Mouse (Mus musculus) neural tube, embryonic 11.5 days (tissue): Measurements from ENCODE around the gene Frmpd3. TPM values are rescaled to one million over a fixed set of nuclear protein-coding genes. Genes with fewer than 3 reads are reported as not detected.
A peak's percentile ranks its signal among the peaks of the same experiment; 100 is the strongest.

Source experiments
- ATAC-seq: fragments of 200-750 bp; cut with Nextera tagmentation; 2 replicates; pipeline ENCODE4 v1.8.0; 2017; ENCODE audit warnings: moderate number of reproducible peaks, mild to moderate bottlenecking, moderate TSS enrichment, moderate library complexity; ENCODE audit not compliant: insufficient read depth, low FRiP score, low TSS enrichment
- DNase-seq: peaks from one replicate; pipeline ENCODE4 v3.0.0-alpha.2; 2015; ENCODE audit warnings: low spot score
- H3K27ac ChIP-seq: fragments of 300-500 bp; sonication (generic); 2 replicates; pipeline ENCODE4 v1.5.1; 2014; ENCODE audit warnings: low read depth, mild to moderate bottlenecking, low read length
- H3K27me3 ChIP-seq: fragments of 300-500 bp; sonication (generic); 2 replicates; pipeline ENCODE4 v1.6.1; 2014; ENCODE audit warnings: mild to moderate bottlenecking, low read length, mixed read lengths; ENCODE audit not compliant: control insufficient read depth, insufficient read depth
- H3K36me3 ChIP-seq: fragments of 300-500 bp; sonication (generic); 2 replicates; pipeline ENCODE4 v1.6.1; 2014; ENCODE audit warnings: mild to moderate bottlenecking, low read length, moderate library complexity, mixed read lengths; ENCODE audit not compliant: control insufficient read depth, insufficient read depth
- H3K4me1 ChIP-seq: fragments of 300-500 bp; sonication (generic); 2 replicates; pipeline ENCODE4 v1.6.1; 2014; ENCODE audit warnings: low read length, mixed read lengths; ENCODE audit not compliant: control insufficient read depth, insufficient read depth
- H3K4me2 ChIP-seq: fragments of 300-500 bp; sonication (generic); 2 replicates; pipeline ENCODE4 v1.6.1; 2014; ENCODE audit warnings: low read depth, mild to moderate bottlenecking, moderate library complexity
- H3K4me3 ChIP-seq: fragments of 300-500 bp; sonication (generic); 2 replicates; pipeline ENCODE4 v1.5.1; 2014; ENCODE audit warnings: low read depth, low read length
- H3K9ac ChIP-seq: fragments of 300-500 bp; sonication (generic); 2 replicates; pipeline ENCODE4 v1.6.1; 2014; ENCODE audit warnings: mild to moderate bottlenecking, low read length
- H3K9me3 ChIP-seq: fragments of 300-500 bp; sonication (generic); 2 replicates; pipeline ENCODE4 v1.6.1; 2016; ENCODE audit warnings: low read length; ENCODE audit not compliant: control insufficient read depth
- WGBS: fragments of 180-500 bp; shearing (Covaris S2); extraction: QIAGEN DNeasy Blood & Tissue Kit; methylation state at CpG from one replicate; pipeline ENCODE4 v1.1.7; 2014; 5-methylcytosine and 5-hydroxymethylcytosine counted together
- polyA plus RNA-seq: library from polyadenylated mRNA; unstranded; fragments of >200 nt; fragmentation: Nextera tagmentation; extraction: Ambion mirVana; gene quantifications from 2 replicates; pipeline ENCODE4 v1.2.1, GENCODE M21; 2014

Gene Frmpd3
- polyA plus RNA-seq, 1 experiment from 2014 or later, result 2.7 TPM

DNA sequence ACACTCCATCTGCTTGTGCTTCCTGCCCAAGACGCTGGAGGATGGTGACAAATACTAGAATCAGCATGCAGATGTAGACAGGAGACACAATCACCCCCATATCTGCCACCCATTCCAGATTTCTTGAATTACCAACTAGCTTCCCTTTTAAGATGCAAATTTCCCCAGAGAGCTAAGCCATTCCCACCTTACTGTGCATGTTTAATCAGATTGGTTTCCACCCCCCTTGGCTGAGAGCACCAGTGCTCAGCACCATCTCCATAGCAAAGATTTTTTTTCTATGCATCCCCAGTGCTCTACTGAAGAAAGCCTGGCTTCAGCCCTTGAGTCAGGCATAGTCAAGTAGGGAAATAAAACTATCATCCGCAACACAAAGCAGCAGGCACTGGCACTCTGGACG, 57.9 kb downstream of the Frmpd3 start:
- no peak overlapping the region for H3K27ac ChIP-seq
- no peak for DNase-seq
- H3K4me1 ChIP-seq, result no peaks in the 10 kb centered on the region
- no peak overlapping the region for H3K4me3 ChIP-seq
- no peak overlapping the region for H3K4me2 ChIP-seq
- no peaks in the 10 kb centered on the region for H3K9me3 ChIP-seq
- ATAC-seq, result no peak
- WGBS, result 52% methylated on average over 3 of the region's 3 CpGs
- H3K27me3 ChIP-seq, result peaks cover 4% of the 10 kb centered on the region; the same call in 1 of the 2 replicates
- no peaks in the 10 kb centered on the region for H3K36me3 ChIP-seq
- no peak overlapping the region for H3K9ac ChIP-seq

DNA sequence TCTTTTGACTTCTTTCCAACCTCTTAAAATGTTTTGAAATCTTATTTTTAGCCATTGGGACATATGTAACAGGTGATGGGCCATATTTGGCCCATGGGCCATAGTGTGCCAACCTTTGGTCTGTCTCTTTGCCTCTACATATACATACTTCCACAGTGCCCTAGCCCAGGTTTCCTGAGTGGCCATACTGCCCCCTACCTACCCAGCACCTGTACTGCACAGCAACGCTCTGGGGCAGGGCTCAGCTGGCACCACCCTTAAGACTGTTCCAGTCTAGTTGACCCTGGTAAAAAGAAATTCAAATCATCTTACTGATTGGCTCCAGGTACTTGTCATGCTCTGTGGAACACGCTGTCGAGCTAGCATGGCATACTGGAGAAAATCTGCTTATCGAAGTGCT, 60.8 kb downstream of the Frmpd3 start:
- ATAC-seq, result no peak
- Histone ChIP-seq H3K27ac (no peak overlapping the region), H3K9me3 (no peaks in the 10 kb centered on the region), H3K27me3 (peaks cover 4% of the 10 kb centered on the region; the same call in 1 of the 2 replicates), H3K4me2 (no peak overlapping the region), H3K4me3 (no peak overlapping the region), H3K9ac (no peak overlapping the region), H3K36me3 (no peaks in the 10 kb centered on the region), H3K4me1 (no peaks in the 10 kb centered on the region)
- DNase-seq, result peak; percentile 24
- 62% methylated on average over 4 of the region's 4 CpGs for WGBS

DNA sequence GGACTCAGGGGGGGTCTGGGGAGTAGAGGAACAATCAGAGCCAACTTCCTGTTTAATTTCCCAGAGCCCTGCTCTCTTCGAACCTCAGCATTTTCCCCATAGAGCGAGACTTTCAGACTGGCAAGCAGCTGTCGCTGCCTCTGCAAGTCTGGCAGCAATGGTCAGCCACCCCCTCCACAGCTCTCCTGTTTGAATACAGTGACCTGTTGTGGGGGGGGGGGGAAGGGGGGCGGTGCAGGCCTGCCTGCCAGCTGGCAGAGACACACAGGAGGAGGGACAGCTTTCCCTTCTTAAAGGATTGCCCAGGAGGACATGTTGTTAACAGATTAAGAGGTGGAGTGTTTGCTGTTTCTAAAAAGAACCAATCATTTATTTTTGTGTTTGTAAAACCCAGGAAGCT, 64.0 kb downstream of the Frmpd3 start:
- no peaks in the 10 kb centered on the region for H3K9me3 ChIP-seq
- no peak overlapping the region for H3K4me2 ChIP-seq
- no peaks in the 10 kb centered on the region for H3K4me1 ChIP-seq
- DNase-seq (no peak), ATAC-seq (no peak)
- 44% methylated on average over 3 of the region's 4 CpGs for WGBS
- no peaks in the 10 kb centered on the region for H3K27me3 ChIP-seq
- H3K9ac ChIP-seq, result no peak overlapping the region
- no peak overlapping the region for H3K4me3 ChIP-seq
- no peak overlapping the region for H3K27ac ChIP-seq
- no peaks in the 10 kb centered on the region for H3K36me3 ChIP-seq

DNA sequence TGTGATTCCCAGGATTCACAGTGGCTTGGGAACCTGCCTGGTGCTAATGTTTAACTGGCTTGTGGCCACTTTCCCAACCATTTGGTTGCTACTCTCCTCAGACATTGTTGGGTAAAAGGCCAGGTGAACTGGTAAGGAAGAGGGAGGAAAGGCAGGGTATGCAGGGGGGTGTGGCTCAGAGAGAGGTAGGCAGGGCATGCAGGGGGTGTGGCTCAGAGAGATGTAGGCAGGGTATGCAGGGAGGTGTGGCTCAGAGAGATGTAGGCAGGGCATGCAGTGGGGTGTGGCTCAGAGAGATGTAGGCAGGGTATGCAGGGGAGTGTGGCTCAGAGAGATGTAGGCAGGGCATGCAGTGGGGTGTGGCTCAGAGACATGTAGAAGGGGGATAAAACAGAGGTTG, 64.4 kb downstream of the Frmpd3 start:
- no peaks in the 10 kb centered on the region for H3K27me3 ChIP-seq
- H3K4me2 ChIP-seq, result no peak overlapping the region
- H3K9ac ChIP-seq, result no peak overlapping the region
- DNase-seq (no peak), ATAC-seq (no peak)
- no peaks in the 10 kb centered on the region for H3K4me1 ChIP-seq
- H3K9me3 ChIP-seq, result no peaks in the 10 kb centered on the region
- no peak overlapping the region for H3K27ac ChIP-seq
- H3K36me3 ChIP-seq, result no peaks in the 10 kb centered on the region
- no peak overlapping the region for H3K4me3 ChIP-seq

DNA sequence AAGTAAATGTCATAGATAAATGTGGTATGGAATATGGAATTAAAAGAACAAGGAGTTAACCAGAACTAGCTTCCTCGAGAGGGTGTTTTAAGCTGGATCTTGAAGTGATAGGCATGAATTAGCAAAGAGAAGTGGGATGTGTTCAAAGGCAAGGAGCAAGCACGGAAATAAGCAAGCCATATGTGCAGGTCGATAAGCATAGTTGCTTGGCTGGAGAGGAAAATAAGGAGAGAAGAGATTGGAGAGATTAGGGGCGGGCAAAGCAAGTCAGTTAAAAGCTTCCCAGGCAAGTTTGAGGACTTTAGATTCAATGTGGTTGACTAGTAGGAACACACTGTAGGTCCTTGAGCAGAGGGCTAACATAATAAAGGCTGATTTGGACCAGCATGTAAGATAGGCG, 65.5 kb downstream of the Frmpd3 start:
- WGBS, result 88% methylated on average over 5 of the region's 5 CpGs
- Histone ChIP-seq H3K9ac (no peak overlapping the region), H3K4me1 (no peaks in the 10 kb centered on the region), H3K9me3 (no peaks in the 10 kb centered on the region), H3K4me2 (no peak overlapping the region), H3K4me3 (no peak overlapping the region), H3K27me3 (no peaks in the 10 kb centered on the region), H3K27ac (no peak overlapping the region), H3K36me3 (no peaks in the 10 kb centered on the region)
- DNase-seq (no peak), ATAC-seq (no peak)

DNA sequence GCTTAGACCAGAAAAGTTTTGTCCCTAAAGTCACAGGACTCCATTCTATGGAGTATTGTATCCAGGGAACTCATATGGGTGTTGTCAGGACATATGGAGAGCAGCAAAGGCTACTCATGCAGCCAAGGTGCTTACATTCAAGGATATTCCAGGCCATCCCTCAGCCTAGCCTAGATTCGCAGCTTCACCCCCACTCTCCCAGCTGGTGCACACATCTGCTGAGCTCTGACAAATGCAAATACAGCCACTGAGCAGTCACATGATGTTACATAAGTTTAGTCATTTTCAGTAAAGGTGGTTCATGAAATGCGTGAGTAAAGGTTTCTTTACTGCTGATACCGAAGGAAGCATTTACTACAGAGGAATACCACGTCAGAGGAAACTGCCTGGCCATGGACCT, 76.4 kb downstream of the Frmpd3 start:
- no peaks in the 10 kb centered on the region for H3K4me1 ChIP-seq
- DNase-seq (no peak), ATAC-seq (no peak)
- H3K9ac ChIP-seq, result no peak overlapping the region
- no peaks in the 10 kb centered on the region for H3K9me3 ChIP-seq
- H3K4me2 ChIP-seq, result no peak overlapping the region
- no peak overlapping the region for H3K27ac ChIP-seq
- no peaks in the 10 kb centered on the region for H3K36me3 ChIP-seq
- no peak overlapping the region for H3K4me3 ChIP-seq
- WGBS, result 92% methylated on average over 4 of the region's 4 CpGs
- no peaks in the 10 kb centered on the region for H3K27me3 ChIP-seq

DNA sequence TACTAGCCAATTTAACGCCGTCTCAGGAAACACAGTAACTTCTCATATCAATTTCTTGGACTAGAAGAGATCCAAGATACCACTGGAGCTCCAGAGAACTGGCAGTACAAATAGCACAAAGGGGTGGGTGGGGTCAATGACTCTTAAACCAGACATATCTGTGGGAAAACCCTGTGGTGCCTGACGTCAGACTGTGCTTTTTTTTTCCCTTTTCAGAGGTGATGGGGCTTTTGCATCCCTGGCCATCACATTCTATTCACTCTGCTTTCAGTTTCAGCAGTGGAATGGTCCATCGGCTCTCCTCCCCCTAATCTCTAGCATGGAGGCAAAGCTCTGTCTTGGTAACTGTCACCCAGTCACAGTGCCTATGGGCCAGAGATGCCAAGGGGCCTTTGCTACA, 85.1 kb downstream of the Frmpd3 start:
- Histone ChIP-seq H3K36me3 (no peaks in the 10 kb centered on the region), H3K4me2 (no peak overlapping the region), H3K4me1 (no peaks in the 10 kb centered on the region), H3K27ac (no peak overlapping the region), H3K4me3 (no peak overlapping the region), H3K9ac (no peak overlapping the region), H3K9me3 (no peaks in the 10 kb centered on the region), H3K27me3 (no peaks in the 10 kb centered on the region)
- 78% methylated on average over 4 of the region's 4 CpGs for WGBS
- DNase-seq (no peak), ATAC-seq (no peak)

DNA sequence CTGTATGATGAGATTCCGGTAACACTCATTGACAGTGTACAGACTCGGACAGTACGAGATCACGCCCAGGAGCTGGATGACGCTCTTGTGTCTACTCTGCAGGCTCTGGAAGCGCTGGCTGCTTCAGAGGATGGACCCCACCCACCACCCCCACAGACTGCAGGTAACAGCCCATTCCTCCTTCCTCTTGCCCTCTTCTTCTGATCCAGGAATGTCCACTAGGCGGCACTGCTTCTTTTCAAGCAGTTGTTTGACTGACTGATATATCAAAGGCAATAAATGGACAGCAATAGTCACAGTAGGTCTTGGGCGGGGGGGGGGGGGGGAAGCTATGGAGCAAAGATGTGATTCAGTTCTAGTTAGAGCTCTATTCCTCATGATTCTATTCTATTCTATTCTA, 86.2 kb downstream of the Frmpd3 start:
- Histone ChIP-seq H3K4me2 (no peak overlapping the region), H3K27ac (no peak overlapping the region), H3K9me3 (no peaks in the 10 kb centered on the region), H3K27me3 (0 out of 2 replicates have a peak, but pooled peaks cover 2% of the 10 kb centered on the region), H3K4me3 (no peak overlapping the region), H3K9ac (no peak overlapping the region), H3K4me1 (no peaks in the 10 kb centered on the region), H3K36me3 (no peaks in the 10 kb centered on the region)
- DNase-seq (no peak), ATAC-seq (no peak)
- 83% methylated on average over 7 of the region's 8 CpGs for WGBS

DNA sequence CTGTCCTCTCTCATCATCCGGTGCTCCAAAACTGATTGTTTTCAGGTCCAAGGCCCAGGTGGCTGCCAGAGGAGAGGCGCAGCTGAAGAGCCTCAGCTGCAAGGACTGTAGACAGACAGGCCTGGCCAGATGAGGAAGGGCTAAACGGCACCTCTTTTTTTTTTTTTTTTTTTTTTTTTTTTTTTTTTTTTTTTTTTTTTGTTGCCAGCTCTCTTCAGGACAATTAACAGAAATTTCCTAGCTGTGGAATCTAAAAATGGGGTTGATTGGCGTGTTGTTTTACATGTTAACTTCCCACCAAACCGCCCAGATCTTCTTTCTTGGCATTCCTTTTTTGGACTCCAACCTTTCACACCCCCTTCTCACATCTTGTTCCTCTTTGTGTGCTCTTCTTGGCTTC, 87.9 kb downstream of the Frmpd3 start:
- no peaks in the 10 kb centered on the region for H3K9me3 ChIP-seq
- H3K4me3 ChIP-seq, result no peak overlapping the region
- no peaks in the 10 kb centered on the region for H3K36me3 ChIP-seq
- 0 out of 2 replicates have a peak, but pooled peaks cover 2% of the 10 kb centered on the region for H3K27me3 ChIP-seq
- H3K9ac ChIP-seq, result no peak overlapping the region
- DNase-seq (no peak), ATAC-seq (no peak)
- no peaks in the 10 kb centered on the region for H3K4me1 ChIP-seq
- no peak overlapping the region for H3K27ac ChIP-seq
- H3K4me2 ChIP-seq, result no peak overlapping the region
- 90% methylated on average over 5 of the region's 5 CpGs for WGBS
